23 mouse cellular contexts compared by ENCODE assay signal in genomic region chr8:8219701-8220394, GRCm38 (mm10).
DNase-seq lines count a peak whose midpoint lies in the region; ATAC-seq lines count a peak whose summit lies in the region.
"Had no signal": no experiment of that assay in that cellular context is flagged by ENCODE, and none has a peak within 500 bp of the region (broad histone marks: within the 10 kb centered on the region; RNA-seq: fewer than 3 reads in every experiment).

No protein-coding gene starts in this region.

- no peaks in the 10 kb centered on the region for H3K27me3 ChIP-seq in hindbrain, embryonic 10.5 days (ENCODE audit: insufficient read depth, poor library complexity, severe bottlenecking)
- no peaks in the 10 kb centered on the region for H3K27me3 ChIP-seq in hindbrain, embryonic 13.5 days
- peaks cover 38% of the 10 kb centered on the region for H3K27me3 ChIP-seq in midbrain, embryonic 13.5 days
- no peaks in the 10 kb centered on the region for H3K27me3 ChIP-seq in neural tube, embryonic 12.5 days (replicated peaks)
- H3K27me3 ChIP-seq: embryonic facial prominence, embryonic 12.5 days; heart, embryonic 15.5 days; stomach, embryonic 15.5 days had no signal

- H3K4me3 ChIP-seq in hindbrain, embryonic 10.5 days, result no peak overlapping the region
- no peak overlapping the region for H3K4me3 ChIP-seq in hindbrain, embryonic 13.5 days
- H3K4me3 ChIP-seq in midbrain, embryonic 13.5 days (replicated peaks), result no peak overlapping the region
- H3K4me3 ChIP-seq in neural tube, embryonic 12.5 days, result no peak overlapping the region
- H3K4me3 ChIP-seq: embryonic facial prominence, embryonic 12.5 days; forebrain, embryonic 10.5 days; heart, adult 2 months; heart, embryonic 15.5 days; layer of hippocampus, adult 2 months; stomach, embryonic 15.5 days had no signal

- ATAC-seq in hindbrain, embryonic 13.5 days (ENCODE audit: low FRiP score), result peak; percentile 17; the same call in 1 of the 2 replicates
- 0 out of 2 replicates have a peak, but pooled peaks have one; percentile 31 for ATAC-seq in midbrain, embryonic 13.5 days
- ATAC-seq in neural tube, embryonic 12.5 days (ENCODE audit: low FRiP score, low read depth), result peak; percentile 64
- ATAC-seq: inflammation-experienced regulatory T-cells, adult 6 months had no signal

- no peaks in the 10 kb centered on the region for H3K9me3 ChIP-seq in hindbrain, embryonic 10.5 days
- no peaks in the 10 kb centered on the region for H3K9me3 ChIP-seq in hindbrain, embryonic 13.5 days
- H3K9me3 ChIP-seq in midbrain, embryonic 13.5 days, result no peaks in the 10 kb centered on the region
- H3K9me3 ChIP-seq in neural tube, embryonic 12.5 days, result no peaks in the 10 kb centered on the region
- H3K9me3 ChIP-seq: embryonic facial prominence, embryonic 12.5 days; forebrain, embryonic 10.5 days; heart, embryonic 15.5 days; stomach, embryonic 15.5 days had no signal

- no peak for DNase-seq in hindbrain, embryonic 10.5 days (ENCODE audit: low spot score)
- no peak for DNase-seq in frontal cortex, postnatal 14 days (ENCODE audit: low spot score in 2 of 2)
- DNase-seq in cerebellum, adult 11-12 months, result no peak
- no peak for DNase-seq in natural killer cell, adult 2 months (ENCODE audit: low spot score in 2 of 2)
- DNase-seq: adrenal gland, postnatal 36 days; cerebellum, postnatal 10 days; gastrocnemius, postnatal 14 days; heart, adult 2 months; kidney, postnatal 10 days; left cerebral cortex, postnatal 4 days; lung, adult 2 months; right cerebral cortex, postnatal 14 days had no signal

- H3K9ac ChIP-seq in hindbrain, embryonic 13.5 days, result no peak overlapping the region
- no peak overlapping the region for H3K9ac ChIP-seq in midbrain, embryonic 13.5 days (replicated peaks)
- no peak overlapping the region for H3K9ac ChIP-seq in neural tube, embryonic 12.5 days
- H3K9ac ChIP-seq: embryonic facial prominence, embryonic 12.5 days; heart, embryonic 15.5 days; stomach, embryonic 15.5 days had no signal

- WGBS in hindbrain, embryonic 10.5 days, result 41% methylated on average over 12 of the region's 12 CpGs
- WGBS in hindbrain, embryonic 13.5 days, result 32% methylated on average over 12 of the region's 12 CpGs
- WGBS in midbrain, embryonic 13.5 days, result 35% methylated on average over 12 of the region's 12 CpGs
- 30% methylated on average over 12 of the region's 12 CpGs for WGBS in neural tube, embryonic 12.5 days

- peak overlapping the region; percentile 69 for H3K27ac ChIP-seq in hindbrain, embryonic 10.5 days
- H3K27ac ChIP-seq in hindbrain, embryonic 13.5 days, result no peak overlapping the region
- H3K27ac ChIP-seq in midbrain, embryonic 13.5 days, result no peak overlapping the region
- H3K27ac ChIP-seq in neural tube, embryonic 12.5 days, result no peak overlapping the region
- H3K27ac ChIP-seq: embryonic facial prominence, embryonic 12.5 days; forebrain, embryonic 10.5 days; heart, adult 2 months; heart, embryonic 15.5 days; layer of hippocampus, adult 2 months; macrophage; stomach, embryonic 15.5 days had no signal

- H3K4me2 ChIP-seq in hindbrain, embryonic 13.5 days, result peak overlapping the region; percentile 30
- H3K4me2 ChIP-seq in midbrain, embryonic 13.5 days (replicated peaks), result peak overlapping the region; percentile 28
- H3K4me2 ChIP-seq in neural tube, embryonic 12.5 days (replicated peaks), result peak overlapping the region; percentile 40
- H3K4me2 ChIP-seq: embryonic facial prominence, embryonic 12.5 days; heart, embryonic 15.5 days; liver, embryonic 11.5 days; stomach, embryonic 15.5 days had no signal

- no peaks in the 10 kb centered on the region for H3K36me3 ChIP-seq in hindbrain, embryonic 10.5 days
- H3K36me3 ChIP-seq in hindbrain, embryonic 13.5 days, result no peaks in the 10 kb centered on the region
- no peaks in the 10 kb centered on the region for H3K36me3 ChIP-seq in midbrain, embryonic 13.5 days
- H3K36me3 ChIP-seq in neural tube, embryonic 12.5 days, result no peaks in the 10 kb centered on the region
- H3K36me3 ChIP-seq: embryonic facial prominence, embryonic 12.5 days; forebrain, embryonic 10.5 days; heart, embryonic 15.5 days; stomach, embryonic 15.5 days had no signal

- peaks cover 29% of the 10 kb centered on the region for H3K4me1 ChIP-seq in hindbrain, embryonic 10.5 days (replicated peaks)
- H3K4me1 ChIP-seq in hindbrain, embryonic 13.5 days (replicated peaks), result peaks cover 11% of the 10 kb centered on the region
- 0 out of 2 replicates have a peak, but pooled peaks cover 8% of the 10 kb centered on the region for H3K4me1 ChIP-seq in midbrain, embryonic 13.5 days (replicated peaks)
- H3K4me1 ChIP-seq in neural tube, embryonic 12.5 days, result 0 out of 2 replicates have a peak, but pooled peaks cover 3% of the 10 kb centered on the region
- H3K4me1 ChIP-seq: heart, embryonic 15.5 days; stomach, embryonic 15.5 days had no signal
